Mouse (Mus musculus): ENCODE data around the gene Cox8b.

DNA sequence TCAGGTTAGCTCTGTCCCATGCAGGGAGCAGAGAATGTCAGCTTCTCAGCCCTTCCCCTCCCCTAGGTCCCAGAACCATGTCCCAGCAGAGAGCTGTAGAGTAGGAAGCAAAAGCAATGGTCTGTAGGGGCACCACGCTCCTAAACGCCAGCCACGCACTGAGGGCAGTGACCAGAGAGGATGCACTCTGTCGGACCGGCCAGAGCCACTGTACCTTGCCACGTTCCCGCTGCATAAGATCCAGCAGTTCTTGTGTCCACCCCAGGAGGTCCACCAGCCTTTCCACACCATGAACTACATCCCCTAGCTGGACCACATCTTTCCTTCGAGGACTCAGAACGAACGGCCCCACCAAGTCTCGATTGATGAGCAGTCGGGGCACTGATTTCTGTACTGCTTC is 35.5 kb downstream of the Cox8b start:
- TF ChIP-seq ZC3H11A (IDR thresholded peaks at IDR 0.05; ENCODE audit: borderline replicate concordance, low read depth, low read length) = no peak
- no peak for TF ChIP-seq MAFK (IDR thresholded peaks at IDR 0.05; ENCODE audit: insufficient read depth, low read depth, low read length)
- no peak for TF ChIP-seq CHD2 (IDR thresholded peaks at IDR 0.05; ENCODE audit: low read depth, low read length)

Data from ES-E14 (cell line).